Mouse (Mus musculus) urinary bladder, postnatal 10 days (tissue): ENCODE results near the gene Gm4707.
"Not testable (repeated sequence)": the region's sequence is repeated elsewhere in the genome, so short reads cannot be mapped to it uniquely, and the experiment has no call there.

Experiments used
- DNase-seq: peaks from one replicate; pipeline ENCODE4 v3.0.0; 2022; ENCODE audit warnings: low spot score

Gene Gm4707

GRCm38 (mm10) chr17:71444126-71444525 is 15.6 kb downstream of the Gm4707 start:
- no peak for DNase-seq

- DNase-seq: no peak
Measured at GRCm38 (mm10) chr17:71443273-71443672, 16.4 kb downstream of the Gm4707 start.

GRCm38 (mm10) chr17:71422502-71422901 is 37.2 kb downstream of the Gm4707 start:
- not testable (repeated sequence) for DNase-seq

- not testable (repeated sequence) for DNase-seq
Measured at GRCm38 (mm10) chr17:71419448-71419847, 40.3 kb downstream of the Gm4707 start.

- DNase-seq: no peak
Measured at GRCm38 (mm10) chr17:71417008-71417407, 42.7 kb downstream of the Gm4707 start.
